Mouse (Mus musculus) 416B (cell line): ENCODE data around the gene Spire2.

Source experiments
- DNase-seq: peaks from one replicate; pipeline ENCODE4 v3.0.0; 2011; ENCODE audit warnings: low read depth

Spire2 gene

GRCm38 (mm10) chr8:123334467-123334866 is 2.0 kb downstream of the Spire2 start:
- DNase-seq: no peak

DNA sequence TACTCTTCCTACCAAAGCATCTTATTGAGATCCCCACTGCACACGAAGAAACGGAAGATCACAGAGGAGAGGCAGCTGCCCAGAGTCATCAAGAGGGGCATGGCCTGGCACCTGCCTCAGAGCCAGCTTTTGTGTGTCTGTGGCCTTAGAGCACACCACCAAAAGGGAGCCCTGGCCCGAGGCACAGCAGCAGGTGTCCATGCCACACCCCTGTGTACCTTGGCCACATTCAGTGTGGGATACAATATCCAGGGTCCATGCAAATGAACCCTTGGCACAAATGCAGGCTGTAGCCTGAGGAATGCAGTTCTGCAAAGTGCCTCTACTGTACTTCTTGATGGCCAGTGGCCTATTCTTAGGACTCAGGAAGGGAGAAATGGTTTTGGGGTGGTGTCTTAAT is 5.0 kb downstream of the Spire2 start:
- no peak for DNase-seq

GRCm38 (mm10) chr8:123340071-123340470 is 7.6 kb downstream of the Spire2 start:
- DNase-seq: peak; percentile 72

DNA sequence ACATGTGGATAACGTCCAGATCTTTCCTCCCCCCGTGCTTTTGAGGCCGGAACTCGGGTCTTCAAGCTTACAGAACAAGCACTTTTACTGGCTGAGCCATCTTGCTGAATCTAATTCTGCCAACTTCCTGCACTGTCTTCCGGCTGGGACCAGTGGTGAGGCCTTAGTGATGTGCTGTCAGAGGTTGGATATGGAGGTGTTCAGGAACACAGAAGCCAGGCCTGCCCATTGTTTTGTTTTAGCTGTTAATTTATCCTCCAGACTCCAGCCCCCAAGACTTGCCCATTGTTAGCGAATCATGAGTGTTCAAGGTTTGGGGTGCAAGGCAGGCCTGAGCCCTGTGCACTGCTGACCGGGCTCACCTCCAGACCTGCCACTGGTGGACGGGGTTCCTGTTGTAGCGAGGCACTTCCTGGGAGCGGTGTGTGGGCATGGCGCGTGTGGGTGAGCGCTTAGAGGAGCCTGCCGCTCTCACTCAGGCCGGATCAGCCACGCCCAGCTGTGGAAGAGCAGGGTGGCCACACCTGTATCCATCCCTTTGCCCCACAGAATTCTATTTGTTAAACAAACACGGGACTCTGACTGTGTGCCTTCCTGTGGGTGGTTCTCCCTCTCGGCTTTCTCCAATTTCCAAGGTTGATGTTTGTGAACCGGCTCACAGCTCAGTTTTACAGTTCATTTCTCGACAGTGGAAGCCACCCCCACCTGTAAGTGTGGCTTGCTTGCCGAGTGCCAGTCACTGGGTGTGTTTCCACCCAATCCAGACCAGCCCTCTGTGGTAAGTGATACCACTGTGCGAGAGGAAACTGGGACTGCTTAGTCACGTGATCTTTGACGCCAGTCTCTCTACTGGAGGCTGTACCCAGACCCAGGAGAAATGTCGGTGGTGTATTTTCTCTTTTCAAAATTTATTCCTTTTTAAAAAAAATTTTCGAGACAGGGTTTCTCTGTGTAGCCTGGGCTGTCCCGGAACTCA is 8.8 kb downstream of the Spire2 start:
- DNase-seq: peak; percentile 92

DNA sequence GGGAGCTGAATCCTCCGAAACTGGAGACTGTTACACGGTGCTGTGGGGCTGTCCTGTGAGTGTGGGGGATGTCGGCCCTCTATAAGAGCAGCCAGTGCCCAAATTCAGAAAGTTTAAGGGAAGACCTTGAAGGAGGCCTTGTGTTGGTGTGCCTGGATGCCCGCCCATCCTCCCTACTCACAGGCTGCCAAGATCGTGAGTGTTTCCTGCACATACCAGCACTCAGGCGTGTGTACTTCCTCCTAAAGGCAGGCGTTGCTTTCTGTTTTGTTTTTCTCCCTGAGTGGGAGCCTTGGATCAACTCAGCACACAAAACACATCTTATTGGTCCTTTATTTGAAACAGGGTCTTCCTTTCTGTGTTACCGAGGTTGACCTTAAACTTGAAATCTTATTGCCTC is 9.7 kb downstream of the Spire2 start:
- peak; percentile 77 for DNase-seq

DNA sequence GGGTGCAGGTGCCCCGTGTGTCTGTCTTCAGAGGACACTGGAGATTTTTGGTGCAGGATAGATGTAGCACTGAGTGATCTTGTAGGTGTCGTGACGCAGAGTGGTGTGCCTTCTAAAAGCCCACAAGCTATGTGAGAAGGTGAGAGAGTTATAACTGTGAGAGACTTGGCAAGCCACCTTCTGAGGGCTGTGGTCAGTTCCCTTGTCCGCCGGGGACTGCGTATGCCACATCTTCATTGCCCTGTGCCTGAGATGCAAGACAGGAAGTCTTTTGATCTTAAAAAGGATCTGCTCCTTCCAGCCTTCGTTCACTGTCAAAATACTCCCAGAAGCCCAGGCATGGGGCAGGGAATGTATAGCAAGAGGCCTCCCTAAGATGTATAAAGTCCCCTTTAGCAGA is 10.4 kb downstream of the Spire2 start:
- peak; percentile 59 for DNase-seq

- peak; percentile 60 for DNase-seq
Observed at GRCm38 (mm10) chr8:123343422-123343821, 10.9 kb downstream of the Spire2 start.

DNA sequence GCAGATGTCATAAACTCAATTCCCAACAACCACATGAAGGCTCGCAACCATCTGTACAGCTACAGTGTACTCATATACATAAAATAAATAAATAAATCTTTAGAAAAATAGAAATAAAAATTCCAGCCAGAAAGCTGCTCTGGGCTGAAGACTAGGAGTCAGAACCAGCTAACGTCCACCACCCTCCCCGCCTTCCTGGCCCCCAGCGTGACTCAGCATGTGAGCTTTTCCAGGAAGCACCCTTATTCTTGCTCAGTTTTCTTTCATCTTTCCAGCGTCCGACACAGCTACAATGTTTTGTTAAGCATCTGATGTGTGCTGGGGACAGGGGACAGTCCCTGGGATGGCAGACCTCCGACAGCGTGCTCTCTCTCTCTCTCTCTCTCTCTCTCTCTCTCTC is 12.6 kb downstream of the Spire2 start:
- DNase-seq: peak; percentile 36

- no peak for DNase-seq
Observed at GRCm38 (mm10) chr8:123345856-123346255, 13.3 kb downstream of the Spire2 start.

DNA sequence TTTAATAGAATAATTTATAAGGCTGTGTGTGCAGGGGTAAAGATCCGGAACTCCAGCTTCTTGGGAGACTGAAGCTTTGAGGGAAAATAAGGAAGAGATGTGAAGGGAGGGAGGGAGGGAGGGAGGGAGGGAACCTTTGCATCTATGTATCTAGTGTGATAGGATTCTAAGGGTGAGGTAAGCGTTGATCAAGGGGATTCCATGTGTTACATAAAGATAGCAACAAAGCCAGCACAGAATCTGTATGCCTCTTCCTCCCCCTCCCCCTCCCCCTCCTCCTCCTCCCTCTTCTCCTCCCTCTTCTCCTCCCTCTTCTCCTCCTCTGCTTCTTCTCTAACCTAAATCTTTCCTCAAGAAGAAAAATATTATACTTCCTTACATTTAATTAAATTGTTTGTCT is 14.8 kb downstream of the Spire2 start:
- DNase-seq: no peak

- no peak for DNase-seq
Observed at GRCm38 (mm10) chr8:123348237-123348843, 15.8 kb downstream of the Spire2 start.

GRCm38 (mm10) chr8:123349073-123349472 is 16.6 kb downstream of the Spire2 start:
- no peak for DNase-seq

DNA sequence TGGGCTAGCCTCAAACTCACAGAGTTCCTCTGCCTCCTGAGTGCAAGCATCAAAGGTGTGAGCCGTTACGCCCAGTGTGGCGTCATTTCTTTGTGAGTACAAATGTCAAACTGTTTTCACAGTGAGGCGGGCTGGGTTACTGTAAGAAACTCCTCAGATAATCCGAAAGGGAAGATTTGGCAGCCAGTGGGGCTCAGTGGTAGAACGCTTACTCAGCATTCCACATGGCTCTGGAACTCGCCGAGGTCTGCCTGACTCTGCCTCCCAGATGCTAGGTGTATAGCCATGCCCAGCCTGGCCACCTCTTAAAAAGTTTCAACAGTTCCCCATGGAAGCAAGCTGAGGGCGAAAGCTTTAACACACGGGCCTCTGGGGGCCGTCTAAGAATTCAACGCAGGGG is 19.6 kb downstream of the Spire2 start:
- DNase-seq: no peak

GRCm38 (mm10) chr8:123352786-123353185 is 20.3 kb downstream of the Spire2 start:
- DNase-seq: peak; percentile 86

DNA sequence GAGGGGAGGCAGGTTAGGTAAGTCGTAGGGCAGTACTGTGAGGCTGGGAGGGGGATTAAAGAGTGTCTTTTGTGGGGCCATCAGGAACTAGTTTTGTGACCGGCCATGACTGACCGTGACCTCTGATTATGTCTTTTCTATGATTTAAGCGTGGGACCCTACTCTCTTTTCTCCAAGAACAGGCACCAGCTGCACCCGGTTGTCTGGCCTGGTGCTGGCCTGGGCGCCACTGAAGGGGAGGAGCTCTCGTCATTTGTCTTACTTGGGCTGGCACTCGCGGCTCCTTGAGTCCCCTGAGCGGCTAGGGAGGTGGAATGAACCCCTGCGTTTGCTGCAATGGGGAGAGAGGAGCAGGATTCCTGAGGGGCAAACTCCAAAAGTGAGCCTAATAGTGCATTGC is 20.7 kb downstream of the Spire2 start:
- DNase-seq: no peak

GRCm38 (mm10) chr8:123361082-123361739 is 28.7 kb downstream of the Spire2 start:
- DNase-seq: peak; percentile 82

DNA sequence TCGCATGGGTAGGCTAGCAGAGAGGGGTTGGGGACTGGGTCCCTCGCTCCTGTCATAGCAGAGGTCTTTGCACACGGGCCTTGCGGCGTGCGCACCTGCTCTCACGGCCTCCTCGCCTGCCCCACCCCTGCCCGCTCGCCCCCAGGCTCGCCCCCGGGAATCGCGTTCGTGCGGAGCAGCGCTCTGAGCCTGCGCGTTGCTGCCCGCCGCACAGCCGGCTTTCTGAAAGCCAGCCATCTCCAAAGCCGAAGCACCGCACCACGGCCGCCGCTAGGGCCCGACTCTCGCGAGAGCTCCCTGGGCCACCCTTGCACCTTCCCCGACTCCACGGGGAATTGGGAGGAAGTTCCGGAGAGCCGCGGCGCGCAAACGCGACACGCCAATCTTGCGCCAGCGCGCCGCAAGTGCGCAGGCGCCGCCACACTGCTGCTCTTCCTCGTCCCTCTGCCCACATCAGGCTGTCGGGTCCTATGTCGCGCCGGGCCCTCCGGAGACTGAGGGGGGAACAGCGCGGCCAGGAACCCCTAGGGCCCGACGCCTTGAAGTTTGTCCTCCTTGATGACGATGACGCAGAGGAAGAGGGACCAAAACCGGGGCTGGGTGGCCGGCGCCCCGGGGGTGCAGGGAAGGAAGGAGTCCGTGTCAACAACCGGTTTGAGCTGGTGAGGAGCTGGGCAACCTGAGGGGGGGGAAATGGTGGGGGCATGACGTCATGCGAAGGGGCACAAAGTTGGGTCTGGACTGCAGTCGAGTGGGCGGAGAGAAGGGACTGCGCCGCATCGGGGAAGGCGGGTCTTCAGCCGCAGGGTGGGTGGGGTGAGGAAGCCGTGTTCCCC is 41.1 kb downstream of the Spire2 start, which contains the start of gene Tcf25:
TSS of gene Tcf25 (plus strand) at position 351 of the 836 bp plus-strand sequence.
- DNase-seq: peak; percentile 99

DNA sequence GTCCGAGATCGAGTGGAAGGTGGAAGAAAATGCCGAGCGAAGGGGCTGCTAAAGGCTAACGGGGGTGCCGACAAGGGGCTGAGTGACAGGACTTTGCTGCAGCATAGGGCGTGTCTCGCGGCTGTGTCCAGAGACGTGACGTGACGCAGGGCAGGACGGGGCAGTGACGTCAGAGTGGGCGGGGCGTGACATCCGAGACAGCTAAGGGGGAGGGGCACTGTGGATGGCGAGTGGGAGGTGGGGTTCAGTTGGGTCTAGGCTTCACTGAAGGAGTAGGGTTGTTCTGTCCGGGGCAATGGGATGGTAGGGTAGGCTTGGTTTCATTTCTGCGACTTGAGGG is 41.7 kb downstream of the Spire2 start:
- peak; percentile 95 for DNase-seq

DNA sequence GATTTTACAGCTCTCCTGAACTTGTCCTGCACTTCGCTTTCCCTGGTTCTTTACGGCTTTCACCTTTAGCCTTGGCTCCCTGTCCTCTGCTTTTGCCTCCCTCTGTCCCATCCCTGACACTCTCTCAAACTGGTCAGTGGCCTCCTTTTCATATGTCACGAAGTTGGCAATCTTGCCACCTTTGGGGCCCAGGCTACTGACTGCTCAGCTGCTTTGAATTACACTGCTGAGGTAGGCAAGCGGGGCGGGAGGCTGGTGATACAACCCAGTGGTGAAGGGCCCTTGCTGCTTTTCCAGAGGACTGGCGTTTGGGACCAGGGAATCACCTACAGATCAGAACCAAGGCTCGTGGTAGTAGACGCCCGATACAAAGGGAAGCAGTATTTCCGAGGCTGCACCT is 43.2 kb downstream of the Spire2 start:
- DNase-seq: no peak

GRCm38 (mm10) chr8:123376106-123376505 is 43.6 kb downstream of the Spire2 start:
- DNase-seq: no peak

GRCm38 (mm10) chr8:123381711-123382110 is 49.2 kb downstream of the Spire2 start:
- DNase-seq: no peak

GRCm38 (mm10) chr8:123382516-123382915 is 50.0 kb downstream of the Spire2 start:
- no peak for DNase-seq
